Mouse (Mus musculus): Measurements from ENCODE around the gene Fam173a. TPM values are rescaled to one million over a fixed set of nuclear protein-coding genes. Genes with fewer than 3 reads are reported as not detected.
A peak's percentile ranks its signal among the peaks of the same experiment; 100 is the strongest.

Fam173a gene
- 64.5 and 70.6 TPM in 2 replicates for polyA plus RNA-seq (2012; ENCODE audit: insufficient read depth, insufficient read length, missing spikeins)

GRCm38 (mm10) chr17:25792615-25793014, at the start of gene Fam173a:
Gene Fam173a, minus strand, starts transcription at chr17:25792901.
- H3K27ac ChIP-seq (ENCODE audit: insufficient read depth, low read depth, low read length): peak within 1 kb of the TSS; percentile 84
- peak within 1 kb of the TSS; percentile 68 for H3K4me3 ChIP-seq (ENCODE audit: insufficient read depth, low read length)
- TF ChIP-seq POLR2A (IDR thresholded peaks at IDR 0.05; ENCODE audit: borderline replicate concordance, low read depth, low read length) (no peak), CTCF (IDR thresholded peaks at IDR 0.05; ENCODE audit: low read depth, low read length) (no peak)
- peaks cover 23% of the 10 kb centered on the region for H3K4me1 ChIP-seq (ENCODE audit: control insufficient read depth, insufficient read depth, low read length)

- Histone ChIP-seq H3K27ac (ENCODE audit: insufficient read depth, low read depth, low read length) (no peak within 1 kb of the TSS), H3K4me1 (ENCODE audit: control insufficient read depth, insufficient read depth, low read length) (peaks cover 10% of the 10 kb centered on the region), H3K4me3 (ENCODE audit: insufficient read depth, low read length) (no peak within 1 kb of the TSS)
- TF ChIP-seq POLR2A (IDR thresholded peaks at IDR 0.05; ENCODE audit: borderline replicate concordance, low read depth, low read length): no peak
- no peak for TF ChIP-seq CTCF (IDR thresholded peaks at IDR 0.05; ENCODE audit: low read depth, low read length)
Observed at GRCm38 (mm10) chr17:25841117-25841880, 48.6 kb upstream of the Fam173a start, which contains the start of gene Gm20683. Gene Gm20683, minus strand, starts transcription at chr17:25841763.

- no peak for TF ChIP-seq CTCF (IDR thresholded peaks at IDR 0.05; ENCODE audit: low read depth, low read length)
- H3K27ac ChIP-seq (ENCODE audit: insufficient read depth, low read depth, low read length): no peak overlapping the region
- H3K4me3 ChIP-seq (ENCODE audit: insufficient read depth, low read length): no peak overlapping the region
- peaks cover 10% of the 10 kb centered on the region for H3K4me1 ChIP-seq (ENCODE audit: control insufficient read depth, insufficient read depth, low read length)
Observed at GRCm38 (mm10) chr17:25840519-25840918, 47.8 kb upstream of the Fam173a start.

GRCm38 (mm10) chr17:25839455-25840235, 46.9 kb upstream of the Fam173a start:
- Histone ChIP-seq H3K27ac (ENCODE audit: insufficient read depth, low read depth, low read length) (no peak overlapping the region), H3K4me3 (ENCODE audit: insufficient read depth, low read length) (no peak overlapping the region), H3K4me1 (ENCODE audit: control insufficient read depth, insufficient read depth, low read length) (peaks cover 7% of the 10 kb centered on the region)
- TF ChIP-seq CTCF (IDR thresholded peaks at IDR 0.05; ENCODE audit: low read depth, low read length) (no peak), POLR2A (IDR thresholded peaks at IDR 0.05; ENCODE audit: borderline replicate concordance, low read depth, low read length) (no peak)

- peaks cover 10% of the 10 kb centered on the region for H3K4me1 ChIP-seq (ENCODE audit: control insufficient read depth, insufficient read depth, low read length)
Observed at GRCm38 (mm10) chr17:25838904-25839303, 46.2 kb upstream of the Fam173a start.

GRCm38 (mm10) chr17:25837533-25837932, 44.8 kb upstream of the Fam173a start:
- TF ChIP-seq CTCF (IDR thresholded peaks at IDR 0.05; ENCODE audit: low read depth, low read length) (no peak), POLR2A (IDR thresholded peaks at IDR 0.05; ENCODE audit: borderline replicate concordance, low read depth, low read length) (no peak)
- H3K4me1 ChIP-seq (ENCODE audit: control insufficient read depth, insufficient read depth, low read length): peaks cover 6% of the 10 kb centered on the region
- H3K4me3 ChIP-seq (ENCODE audit: insufficient read depth, low read length): no peak overlapping the region
- H3K27ac ChIP-seq (ENCODE audit: insufficient read depth, low read depth, low read length): no peak overlapping the region

More at GRCm38 (mm10) chr17:25838904-25839303, 46.2 kb upstream of the Fam173a start:
- Histone ChIP-seq H3K4me3 (ENCODE audit: insufficient read depth, low read length) (no peak overlapping the region), H3K27ac (ENCODE audit: insufficient read depth, low read depth, low read length) (no peak overlapping the region)
- no peak for TF ChIP-seq CTCF (IDR thresholded peaks at IDR 0.05; ENCODE audit: low read depth, low read length)
- TF ChIP-seq POLR2A (IDR thresholded peaks at IDR 0.05; ENCODE audit: borderline replicate concordance, low read depth, low read length): no peak

- peaks cover 6% of the 10 kb centered on the region for H3K4me1 ChIP-seq (ENCODE audit: control insufficient read depth, insufficient read depth, low read length)
- no peak for TF ChIP-seq CTCF (IDR thresholded peaks at IDR 0.05; ENCODE audit: low read depth, low read length)
- TF ChIP-seq POLR2A (IDR thresholded peaks at IDR 0.05; ENCODE audit: borderline replicate concordance, low read depth, low read length): no peak
- no peak within 1 kb of the TSS for H3K27ac ChIP-seq (ENCODE audit: insufficient read depth, low read depth, low read length)
- H3K4me3 ChIP-seq (ENCODE audit: insufficient read depth, low read length): no peak within 1 kb of the TSS
Observed at GRCm38 (mm10) chr17:25837076-25837410, 44.3 kb upstream of the Fam173a start, which contains the start of gene Rhbdl1. Gene Rhbdl1, minus strand, starts transcription at chr17:25837295.

GRCm38 (mm10) chr17:25836397-25837075, 43.8 kb upstream of the Fam173a start:
- H3K27ac ChIP-seq (ENCODE audit: insufficient read depth, low read depth, low read length): no peak overlapping the region
- TF ChIP-seq POLR2A (IDR thresholded peaks at IDR 0.05; ENCODE audit: borderline replicate concordance, low read depth, low read length) (no peak), CTCF (IDR thresholded peaks at IDR 0.05; ENCODE audit: low read depth, low read length) (no peak)
- peaks cover 6% of the 10 kb centered on the region for H3K4me1 ChIP-seq (ENCODE audit: control insufficient read depth, insufficient read depth, low read length)
- H3K4me3 ChIP-seq (ENCODE audit: insufficient read depth, low read length): no peak overlapping the region

- no peak for TF ChIP-seq CTCF (IDR thresholded peaks at IDR 0.05; ENCODE audit: low read depth, low read length)
- no peak for TF ChIP-seq POLR2A (IDR thresholded peaks at IDR 0.05; ENCODE audit: borderline replicate concordance, low read depth, low read length)
- Histone ChIP-seq H3K4me3 (ENCODE audit: insufficient read depth, low read length) (no peak overlapping the region), H3K27ac (ENCODE audit: insufficient read depth, low read depth, low read length) (no peak overlapping the region), H3K4me1 (ENCODE audit: control insufficient read depth, insufficient read depth, low read length) (peaks cover 10% of the 10 kb centered on the region)
Observed at GRCm38 (mm10) chr17:25835816-25836215, 43.1 kb upstream of the Fam173a start.

Data from bone marrow macrophage, adult 2 months (primary cell).